Mouse (Mus musculus) G1E (cell line): Measurements from ENCODE around the gene B3gnt7. TPM values are rescaled to one million over a fixed set of nuclear protein-coding genes. Genes with fewer than 3 reads are reported as not detected.
A peak's percentile ranks its signal among the peaks of the same experiment; 100 is the strongest.

Experiments
- ATAC-seq: 2 replicates; pipeline ENCODE4 v1.8.0; 2016; ENCODE audit warnings: mild to moderate bottlenecking; ENCODE audit not compliant: insufficient number of reproducible peaks, poor library complexity, low FRiP score, severe bottlenecking; ENCODE audit errors: extremely low read depth
- DNase-seq: peaks from one replicate; pipeline ENCODE4 v3.0.0; 2012; ENCODE audit warnings: low spot score
- H3K27me3 ChIP-seq: 2 replicates; pipeline ENCODE4 v1.6.1; 2012; ENCODE audit warnings: mild to moderate bottlenecking, low read length, inconsistent platforms; ENCODE audit not compliant: insufficient read depth
- H3K36me3 ChIP-seq: replicated peaks from 2 replicates; pipeline ENCODE3; 2012; ENCODE audit warnings: mild to moderate bottlenecking, inconsistent platforms
- H3K4me1 ChIP-seq: 2 replicates; pipeline ENCODE4 v1.6.1; 2012; ENCODE audit warnings: low read depth, low read length, inconsistent platforms, mixed read lengths; ENCODE audit not compliant: insufficient read depth
- H3K4me3 ChIP-seq: 2 replicates; pipeline ENCODE4 v1.5.1; 2012; ENCODE audit warnings: low read depth, mild to moderate bottlenecking, inconsistent platforms, low read length, moderate library complexity, mixed read lengths
- H3K9me3 ChIP-seq: replicated peaks from 2 replicates; pipeline ENCODE4 v1.6.1; 2012; ENCODE audit warnings: inconsistent platforms
- CTCF ChIP-seq: IDR thresholded peaks from 2 replicates; pipeline ENCODE4 v1.5.1; 2012; ENCODE audit warnings: low read depth, low read length, inconsistent platforms, mixed read lengths
- GATA1 ChIP-seq: IDR thresholded peaks from 2 replicates; pipeline ENCODE4 v1.6.1; 2012; ENCODE audit warnings: borderline replicate concordance, low read length, inconsistent platforms, mixed read lengths
- GATA2 ChIP-seq: IDR thresholded peaks from 2 replicates; pipeline ENCODE4 v1.6.1; 2012; ENCODE audit warnings: low read depth, low read length, inconsistent platforms, borderline replicate concordance
- POLR2AphosphoS5 ChIP-seq: IDR thresholded peaks from 2 replicates; pipeline ENCODE4 v1.6.1; 2012; ENCODE audit warnings: low read depth, low read length, inconsistent platforms; ENCODE audit not compliant: insufficient replicate concordance
- TAL1 ChIP-seq: conservative IDR thresholded peaks from 2 replicates; pipeline ENCODE4 v1.6.1; 2012; ENCODE audit warnings: low read depth, low read length, inconsistent platforms, mixed read lengths
- polyA plus RNA-seq: library from polyadenylated mRNA; stranded (reverse); fragments of >175 nt; gene quantifications from 2 replicates; pipeline ENCODE4 v1.2.3, GENCODE M21; 2012
- total RNA-seq, 2 experiments: library from RNA; stranded (forward) in 1 of 2; stranded (reverse) in 1 of 2; fragments of 200-1000 nt in 1 of 2; fragments of >200 nt in 1 of 2; fragmentation: Nextera tagmentation in 1 of 2; gene quantifications; 2 replicates each; pipeline ENCODE4 v1.2.3; 2014 to 2017

The B3gnt7 gene
- total and polyA plus RNA-seq, 3 experiments: 0.16 TPM; not detected in 2

GRCm38 (mm10) chr1:86300731-86301130 is 1.9 kb upstream of the B3gnt7 start:
- TF ChIP-seq CTCF (no peak), GATA1 (no peak), TAL1 (no peak), POLR2AphosphoS5 (no peak), GATA2 (no peak)
- H3K4me1 ChIP-seq: peaks cover 32% of the 10 kb centered on the region

GRCm38 (mm10) chr1:86301221-86302091 is 1.2 kb upstream of the B3gnt7 start:
- H3K4me3 ChIP-seq: no peak overlapping the region
- no peaks in the 10 kb centered on the region for H3K36me3 ChIP-seq
- TF ChIP-seq POLR2AphosphoS5 (no peak), GATA2 (no peak), TAL1 (no peak), GATA1 (no peak), CTCF (no peak)
- H3K4me1 ChIP-seq: peaks cover 32% of the 10 kb centered on the region
- H3K27me3 ChIP-seq: peaks cover 89% of the 10 kb centered on the region
- H3K9me3 ChIP-seq: no peaks in the 10 kb centered on the region
- no peak for ATAC-seq
- DNase-seq: no peak

More at GRCm38 (mm10) chr1:86300731-86301130, 1.9 kb upstream of the B3gnt7 start:
- Histone ChIP-seq H3K27me3 (peaks cover 87% of the 10 kb centered on the region), H3K36me3 (no peaks in the 10 kb centered on the region), H3K9me3 (no peaks in the 10 kb centered on the region), H3K4me3 (peak overlapping the region; percentile 37; the same call in 1 of the 2 replicates)
- ATAC-seq: no peak
- DNase-seq: no peak

- no peaks in the 10 kb centered on the region for H3K36me3 ChIP-seq
- H3K9me3 ChIP-seq: no peaks in the 10 kb centered on the region
- TF ChIP-seq GATA1: no peak
- no peak for TF ChIP-seq CTCF
- TF ChIP-seq GATA2: no peak
- no peak for TF ChIP-seq POLR2AphosphoS5
- no peak for TF ChIP-seq TAL1
- peaks cover 32% of the 10 kb centered on the region for H3K4me1 ChIP-seq
- H3K4me3 ChIP-seq: peak overlapping the region; percentile 58; the same call in 1 of the 2 replicates
- ATAC-seq (peak; percentile 32; the same call in 1 of the 2 replicates), DNase-seq (peak; percentile 61)
- H3K27me3 ChIP-seq: peaks cover 86% of the 10 kb centered on the region
These were observed 636 bp downstream of the B3gnt7 start for GRCm38 (mm10) chr1:86303063-86303872.

- no peak for TF ChIP-seq CTCF
- TF ChIP-seq POLR2AphosphoS5: no peak
- TF ChIP-seq GATA2: no peak
- TF ChIP-seq GATA1: no peak
- TF ChIP-seq TAL1: no peak
These were observed 1.2 kb downstream of the B3gnt7 start for GRCm38 (mm10) chr1:86303873-86304250.

GRCm38 (mm10) chr1:86306686-86307085 is 4.1 kb downstream of the B3gnt7 start:
- Histone ChIP-seq H3K9me3 (no peaks in the 10 kb centered on the region), H3K4me1 (peaks cover 14% of the 10 kb centered on the region), H3K36me3 (no peaks in the 10 kb centered on the region), H3K27me3 (peaks cover 73% of the 10 kb centered on the region), H3K4me3 (no peak overlapping the region)
- DNase-seq: no peak
- no peak for ATAC-seq
- no peak for TF ChIP-seq TAL1
- TF ChIP-seq POLR2AphosphoS5: no peak
- no peak for TF ChIP-seq GATA2
- no peak for TF ChIP-seq CTCF
- TF ChIP-seq GATA1: no peak

More at GRCm38 (mm10) chr1:86303873-86304250, 1.2 kb downstream of the B3gnt7 start:
- no peaks in the 10 kb centered on the region for H3K9me3 ChIP-seq
- peaks cover 84% of the 10 kb centered on the region for H3K27me3 ChIP-seq
- no peak for DNase-seq
- peaks cover 32% of the 10 kb centered on the region for H3K4me1 ChIP-seq
- no peaks in the 10 kb centered on the region for H3K36me3 ChIP-seq
- ATAC-seq: no peak
- no peak overlapping the region for H3K4me3 ChIP-seq

GRCm38 (mm10) chr1:86307177-86307762 is 4.6 kb downstream of the B3gnt7 start:
- no peaks in the 10 kb centered on the region for H3K9me3 ChIP-seq
- peaks cover 14% of the 10 kb centered on the region for H3K4me1 ChIP-seq
- TF ChIP-seq TAL1: no peak
- TF ChIP-seq GATA2: no peak
- TF ChIP-seq CTCF: no peak
- no peak for TF ChIP-seq GATA1
- no peak for TF ChIP-seq POLR2AphosphoS5
- ATAC-seq (no peak), DNase-seq (no peak)
- H3K36me3 ChIP-seq: no peaks in the 10 kb centered on the region
- peaks cover 67% of the 10 kb centered on the region for H3K27me3 ChIP-seq
- H3K4me3 ChIP-seq: no peak overlapping the region
